Mouse (Mus musculus) kidney, adult 2 months (tissue): ENCODE measurements around the gene Camsap2. TPM values are rescaled to one million over a fixed set of nuclear protein-coding genes. Genes with fewer than 3 reads are reported as not detected.
A peak's percentile ranks its signal among the peaks of the same experiment; 100 is the strongest.

Experiments
- DNase-seq: peaks from one replicate; pipeline ENCODE4 v3.0.0; 2021
- H3K27ac ChIP-seq: fragments of 200-500 bp; 2 replicates; pipeline ENCODE4 v1.5.1; 2012; ENCODE audit warnings: low read depth, low read length, control low read depth, inconsistent platforms; ENCODE audit not compliant: insufficient read depth
- H3K27me3 ChIP-seq: fragments of 200-500 bp; replicated peaks from 2 replicates; pipeline ENCODE4 v1.6.1; 2012; ENCODE audit warnings: mild to moderate bottlenecking, moderate library complexity, low read length, inconsistent platforms; ENCODE audit not compliant: control insufficient read depth, insufficient read depth
- H3K36me3 ChIP-seq: fragments of 200-500 bp; 2 replicates; pipeline ENCODE4 v1.6.1; 2012; ENCODE audit warnings: mild to moderate bottlenecking, moderate library complexity, low read length, inconsistent platforms; ENCODE audit not compliant: control insufficient read depth, insufficient read depth
- H3K4me1 ChIP-seq: fragments of 200-500 bp; 2 replicates; pipeline ENCODE4 v1.6.1; 2011; ENCODE audit warnings: low read length; ENCODE audit not compliant: control insufficient read depth, insufficient read depth
- H3K4me3 ChIP-seq: fragments of 200-500 bp; 2 replicates; pipeline ENCODE4 v1.5.1; 2011; ENCODE audit warnings: mild to moderate bottlenecking, low read depth, low read length, control low read depth; ENCODE audit not compliant: insufficient read depth
- CTCF ChIP-seq: fragments of 200-500 bp; conservative IDR thresholded peaks from 2 replicates; pipeline ENCODE4 v1.5.1; 2011; ENCODE audit warnings: low read depth, mild to moderate bottlenecking, control low read depth, low read length, moderate library complexity, mixed read lengths; ENCODE audit not compliant: insufficient read depth, insufficient read length
- POLR2A ChIP-seq: fragments of 200-500 bp; IDR thresholded peaks from one replicate; pipeline ENCODE4 v1.6.1; 2011; ENCODE audit warnings: low read depth, low read length, control low read depth
- WGBS: fragments of 180-500 bp; shearing (Covaris S2); methylation state at CpG from one replicate; pipeline ENCODE4 v1.1.7; 2018; 5-methylcytosine and 5-hydroxymethylcytosine counted together
- polyA plus RNA-seq: library from polyadenylated mRNA; depleted of rRNA; stranded (reverse); fragments of >200 nt; gene quantifications from 2 replicates; pipeline ENCODE4 v1.2.3, GENCODE M21; 2012; rRNA removed

The Camsap2 gene
- polyA plus RNA-seq: 6.9 and 8.6 TPM in 2 replicates

DNA sequence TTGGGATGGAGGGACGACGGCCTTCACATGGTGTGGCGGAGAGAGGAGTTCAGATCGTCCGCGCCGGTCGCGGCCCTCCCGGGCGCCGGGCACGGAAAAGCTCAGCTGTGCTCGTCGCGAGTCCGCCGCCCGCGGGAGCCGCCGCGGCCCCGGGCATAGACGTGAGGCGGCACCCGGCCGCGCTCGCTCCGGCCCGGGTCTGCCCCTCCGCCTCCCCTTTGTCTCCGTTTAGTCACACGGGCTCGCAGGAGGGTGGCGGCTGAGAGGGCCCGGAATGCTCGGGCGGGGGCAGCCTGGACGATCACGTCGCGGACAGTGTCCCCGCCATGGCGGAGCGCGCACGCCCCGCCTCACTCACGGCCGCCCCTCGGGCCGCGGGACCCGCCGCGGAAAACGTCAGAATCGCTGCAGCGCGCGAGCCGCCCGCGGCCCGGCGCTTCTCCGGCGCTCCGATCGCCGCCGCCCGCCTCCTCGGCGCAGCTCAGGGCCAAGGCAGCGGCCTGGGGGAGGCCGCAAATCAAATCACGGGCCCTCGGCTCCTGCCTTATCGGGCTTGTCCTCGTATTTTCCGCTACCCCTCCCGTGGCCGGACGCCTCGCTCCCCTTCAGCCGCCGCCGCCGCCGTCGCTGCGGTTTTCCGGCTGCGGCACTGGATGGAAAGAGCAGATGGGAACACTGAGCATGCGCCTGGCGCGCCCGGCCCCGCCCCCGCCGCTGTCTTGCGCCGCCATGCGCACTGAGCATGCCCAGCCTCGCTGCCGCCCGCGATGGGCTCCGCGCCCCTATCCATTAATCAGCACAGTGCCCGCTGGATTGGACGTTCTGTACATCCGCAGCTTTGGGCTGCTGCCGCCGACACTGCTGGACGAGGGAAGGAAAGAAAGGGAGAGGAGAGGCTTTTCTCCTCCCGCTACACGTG, at the start of gene Camsap2:
Gene Camsap2, minus strand, starts transcription at position 651 of the 919 bp plus-strand sequence.
- WGBS: under 1% methylated on average over 121 of the region's 121 CpGs
- peak; percentile 97 for DNase-seq
- H3K27me3 ChIP-seq: no peaks in the 10 kb centered on the region
- no peak for TF ChIP-seq CTCF
- TF ChIP-seq POLR2A: peak; percentile 31
- peak within 1 kb of the TSS; percentile 84 for H3K27ac ChIP-seq
- peaks cover 3% of the 10 kb centered on the region; the same call in 1 of the 2 replicates for H3K4me1 ChIP-seq
- H3K4me3 ChIP-seq: peak within 1 kb of the TSS; percentile 78
- H3K36me3 ChIP-seq: no peaks in the 10 kb centered on the region

DNA sequence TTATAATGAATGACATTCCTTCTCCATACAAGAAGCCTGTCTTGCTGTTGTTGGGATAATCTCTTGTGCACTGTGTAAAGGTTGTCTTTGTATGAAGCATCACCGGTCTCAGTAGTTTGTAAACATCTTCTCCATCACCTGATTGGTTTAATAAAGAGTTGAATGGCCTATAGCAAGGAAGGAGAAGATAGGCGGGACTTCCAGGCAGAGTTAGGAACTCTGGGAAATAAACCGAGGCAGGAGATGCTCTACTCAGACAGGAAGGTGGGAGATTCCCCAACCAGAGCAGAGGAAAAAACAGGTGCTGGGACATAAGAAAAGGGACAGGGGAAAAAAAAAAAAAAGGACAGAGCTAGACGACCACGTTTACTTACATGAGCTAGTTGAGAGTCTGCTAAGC, 49.2 kb upstream of the Camsap2 start:
- H3K27ac ChIP-seq: no peak overlapping the region
- no peaks in the 10 kb centered on the region for H3K4me1 ChIP-seq
- H3K27me3 ChIP-seq: no peaks in the 10 kb centered on the region
- H3K4me3 ChIP-seq: no peak overlapping the region
- TF ChIP-seq POLR2A (no peak), CTCF (no peak)
- no peak for DNase-seq
- 58% methylated on average over 5 of the region's 5 CpGs for WGBS
- H3K36me3 ChIP-seq: no peaks in the 10 kb centered on the region

DNA sequence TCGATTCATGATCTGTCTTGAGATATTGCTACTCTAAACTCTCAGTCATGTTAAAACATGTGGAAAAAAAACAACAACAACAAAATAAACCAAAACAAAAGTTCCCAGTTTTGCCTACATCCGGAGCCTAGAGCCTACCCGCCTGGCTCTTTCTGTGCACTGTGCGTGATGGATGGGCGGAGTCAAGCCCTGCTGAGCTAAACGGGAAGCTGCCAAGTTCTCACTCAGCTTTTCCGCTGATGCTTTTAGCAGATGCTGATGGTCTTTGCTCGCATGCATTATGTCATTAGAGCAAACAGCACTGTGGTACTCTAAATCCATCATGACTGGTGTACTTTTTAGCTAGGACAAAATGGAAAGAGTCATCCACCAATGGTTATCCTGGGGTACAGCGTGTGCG, 48.6 kb upstream of the Camsap2 start:
- Histone ChIP-seq H3K27ac (no peak overlapping the region), H3K36me3 (no peaks in the 10 kb centered on the region), H3K4me1 (no peaks in the 10 kb centered on the region), H3K4me3 (no peak overlapping the region), H3K27me3 (no peaks in the 10 kb centered on the region)
- peak; percentile 28 for DNase-seq
- no peak for TF ChIP-seq POLR2A
- no peak for TF ChIP-seq CTCF
- WGBS: 31% methylated on average over 10 of the region's 10 CpGs

DNA sequence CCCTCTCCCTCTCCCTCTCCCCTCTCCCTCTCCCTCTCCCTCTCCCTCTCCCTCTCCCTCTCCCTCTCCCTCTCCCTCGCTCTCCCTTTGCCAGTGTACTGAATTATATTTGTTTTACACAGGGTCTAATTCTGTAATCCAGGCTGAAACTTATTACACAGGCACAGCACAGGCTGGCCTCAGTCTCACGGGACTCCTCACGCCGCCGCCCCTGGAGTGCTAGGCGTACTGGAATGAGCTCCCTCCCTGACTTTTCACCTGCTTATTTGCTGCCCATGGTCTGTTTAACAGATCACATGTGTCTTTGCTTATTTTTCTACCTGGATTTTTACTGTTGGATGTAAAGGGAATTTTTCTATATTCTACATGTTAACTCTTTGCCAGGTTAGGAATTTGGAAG, 41.0 kb upstream of the Camsap2 start:
- H3K36me3 ChIP-seq: no peaks in the 10 kb centered on the region
- H3K4me3 ChIP-seq: no peak overlapping the region
- H3K27ac ChIP-seq: no peak overlapping the region
- TF ChIP-seq POLR2A (no peak), CTCF (no peak)
- H3K27me3 ChIP-seq: no peaks in the 10 kb centered on the region
- 31% methylated on average over 5 of the region's 6 CpGs for WGBS
- H3K4me1 ChIP-seq: no peaks in the 10 kb centered on the region
- no peak for DNase-seq

DNA sequence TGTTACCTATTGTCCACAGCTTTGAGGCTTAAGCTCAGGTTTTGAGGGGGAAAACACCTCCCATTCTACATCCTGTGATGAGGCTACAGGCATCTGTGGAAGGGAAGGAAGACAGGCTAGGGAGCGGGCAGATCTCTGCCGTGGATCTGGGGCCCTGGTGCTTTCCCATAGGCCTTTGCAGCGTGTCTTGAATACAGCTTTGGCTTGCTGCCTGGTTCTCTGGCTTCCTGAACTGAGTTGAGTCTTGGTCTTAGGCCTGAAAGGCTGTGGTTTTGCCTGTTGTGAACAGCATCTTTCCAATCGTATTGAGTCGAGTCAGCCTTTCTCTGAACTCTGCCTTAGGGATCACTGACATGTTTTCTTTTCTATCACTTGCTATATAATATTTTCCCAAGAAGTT, 35.7 kb upstream of the Camsap2 start:
- H3K27ac ChIP-seq: no peak overlapping the region
- no peaks in the 10 kb centered on the region for H3K36me3 ChIP-seq
- DNase-seq: peak; percentile 43
- no peaks in the 10 kb centered on the region for H3K4me1 ChIP-seq
- TF ChIP-seq POLR2A (no peak), CTCF (no peak)
- H3K27me3 ChIP-seq: no peaks in the 10 kb centered on the region
- WGBS: 58% methylated on average over 5 of the region's 5 CpGs
- no peak overlapping the region for H3K4me3 ChIP-seq

DNA sequence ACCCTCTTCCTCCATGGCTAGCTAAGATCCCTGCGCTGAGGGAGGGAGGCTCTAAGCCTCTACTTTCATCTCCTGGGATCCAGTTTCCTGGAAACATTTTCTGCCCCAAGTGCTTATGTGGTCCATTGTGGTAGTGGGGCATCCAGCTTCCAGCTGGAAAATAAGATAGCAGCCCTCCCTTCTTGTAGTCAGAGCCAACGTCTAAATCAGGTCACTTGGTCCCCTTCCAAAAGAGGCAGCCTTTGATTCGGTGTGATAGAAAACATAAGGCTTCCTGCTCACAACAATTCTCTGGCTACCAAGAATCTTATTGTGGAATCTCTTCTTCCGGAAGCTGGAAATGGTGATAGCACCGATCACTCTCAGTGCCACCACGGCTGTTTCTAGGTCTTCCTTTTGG, 35.3 kb upstream of the Camsap2 start:
- peak; percentile 31 for DNase-seq
- TF ChIP-seq CTCF (no peak), POLR2A (no peak)
- WGBS: 58% methylated on average over 6 of the region's 6 CpGs
- Histone ChIP-seq H3K27me3 (no peaks in the 10 kb centered on the region), H3K4me1 (no peaks in the 10 kb centered on the region), H3K4me3 (no peak overlapping the region), H3K36me3 (no peaks in the 10 kb centered on the region), H3K27ac (no peak overlapping the region)

DNA sequence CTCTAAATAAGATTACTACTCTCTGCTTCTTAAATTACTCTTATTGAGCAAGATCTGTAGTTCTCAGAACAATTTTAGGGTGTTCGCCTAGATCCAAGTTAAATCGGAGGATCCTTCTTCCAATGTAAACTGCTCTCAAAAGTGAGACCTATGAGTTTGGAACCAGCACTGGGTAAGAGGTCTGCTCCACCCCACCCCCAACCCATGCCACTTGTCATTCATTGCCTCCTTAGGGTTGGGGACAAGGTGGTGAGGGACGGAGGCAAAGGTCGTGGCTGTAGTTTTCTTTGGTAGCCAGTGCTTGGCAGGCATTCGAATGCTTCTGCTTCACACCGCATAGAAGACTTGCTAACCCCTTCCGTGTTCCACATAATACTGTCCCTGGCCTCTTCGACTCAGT, 34.7 kb upstream of the Camsap2 start:
- H3K27ac ChIP-seq: no peak overlapping the region
- WGBS: 89% methylated on average over 8 of the region's 8 CpGs
- no peaks in the 10 kb centered on the region for H3K4me1 ChIP-seq
- TF ChIP-seq POLR2A (no peak), CTCF (no peak)
- H3K27me3 ChIP-seq: no peaks in the 10 kb centered on the region
- H3K36me3 ChIP-seq: no peaks in the 10 kb centered on the region
- DNase-seq: peak; percentile 13
- H3K4me3 ChIP-seq: no peak overlapping the region
